In genomic region chr4:109241934-109242333, GRCm38 (mm10) we compare ENCODE assay signal across 8 mouse cellular contexts. TPM values are rescaled to one million over a fixed set of nuclear protein-coding genes. Genes with fewer than 3 reads are reported as not detected.
DNase-seq lines count a peak whose midpoint lies in the region; ATAC-seq and TF ChIP-seq lines count a peak whose summit lies in the region.

No protein-coding gene starts in this region.

- no peaks in the 10 kb centered on the region for H3K9me3 ChIP-seq in neural tube, embryonic 13.5 days
- H3K9me3 ChIP-seq in heart, embryonic 16.5 days (replicated peaks; ENCODE audit: control insufficient read depth, low read length) = no peaks in the 10 kb centered on the region
- no peaks in the 10 kb centered on the region for H3K9me3 ChIP-seq in liver, postnatal 0 days (ENCODE audit: low read length)

- H3K36me3 ChIP-seq in neural tube, embryonic 13.5 days = no peaks in the 10 kb centered on the region
- no peaks in the 10 kb centered on the region for H3K36me3 ChIP-seq in heart, embryonic 16.5 days (ENCODE audit: control insufficient read depth, insufficient read depth)
- H3K36me3 ChIP-seq in testis, adult 2 months (ENCODE audit: control insufficient read depth, insufficient read depth, low read length) = no peaks in the 10 kb centered on the region
- H3K36me3 ChIP-seq in liver, postnatal 0 days (replicated peaks; ENCODE audit: insufficient read depth, low read length) = no peaks in the 10 kb centered on the region

- peak; percentile 52 to 65 for DNase-seq in adrenal gland, adult (ENCODE audit: inconsistent age in 2 of 2, low spot score in 1 of 2)
- DNase-seq in adrenal gland, adult 18-20 months (ENCODE audit: low spot score in 2 of 2) = no peak
- DNase-seq in neural tube, embryonic 10.5 days (ENCODE audit: extremely low spot score, low spot score) = no peak
- no peak for DNase-seq in liver, postnatal 0 days
- DNase-seq in T-cell, adult 2 months (ENCODE audit: low spot score) = no peak

- no peak overlapping the region for H3K9ac ChIP-seq in neural tube, embryonic 13.5 days
- no peak overlapping the region for H3K9ac ChIP-seq in heart, embryonic 16.5 days (ENCODE audit: low read length)
- H3K9ac ChIP-seq in liver, postnatal 0 days (replicated peaks) = no peak overlapping the region

- ATAC-seq in neural tube, embryonic 13.5 days (ENCODE audit: low read depth) = no peak
- 0 out of 2 replicates have a peak, but pooled peaks have one; percentile 49 for ATAC-seq in heart, embryonic 16.5 days (replicated peaks; ENCODE audit: extremely low read depth, insufficient read depth, low FRiP score)
- ATAC-seq in liver, postnatal 0 days = no peak

- H3K27me3 ChIP-seq in neural tube, embryonic 13.5 days = no peaks in the 10 kb centered on the region
- H3K27me3 ChIP-seq in heart, embryonic 16.5 days (ENCODE audit: control insufficient read depth, insufficient read depth, low read length) = no peaks in the 10 kb centered on the region
- no peaks in the 10 kb centered on the region for H3K27me3 ChIP-seq in testis, adult 2 months (ENCODE audit: control insufficient read depth, insufficient read depth, low read length)
- H3K27me3 ChIP-seq in liver, postnatal 0 days (ENCODE audit: insufficient read depth, low read length) = no peaks in the 10 kb centered on the region

- H3K4me2 ChIP-seq in neural tube, embryonic 13.5 days = no peak overlapping the region
- no peak overlapping the region for H3K4me2 ChIP-seq in heart, embryonic 16.5 days (ENCODE audit: low read depth, low read length)
- no peak overlapping the region for H3K4me2 ChIP-seq in liver, postnatal 0 days (ENCODE audit: low read depth, low read length)

- 58% methylated on average over 4 of the region's 4 CpGs for WGBS in neural tube, embryonic 13.5 days
- 27% methylated on average over 4 of the region's 4 CpGs for WGBS in heart, embryonic 16.5 days
- WGBS in liver, postnatal 0 days (ENCODE audit: insufficient replicate concordance) = 79% methylated on average over 4 of the region's 4 CpGs

- TF ChIP-seq CTCF in testis, adult 2 months (IDR thresholded peaks at IDR 0.05; ENCODE audit: control insufficient read depth, insufficient read depth, insufficient replicate concordance, low read depth, low read length) = no peak
- no peak for TF ChIP-seq CTCF in liver, postnatal 0 days (IDR thresholded peaks at IDR 0.05; ENCODE audit: low read depth)

- no peak for TF ChIP-seq EP300 in liver, postnatal 0 days (IDR thresholded peaks at IDR 0.05; ENCODE audit: low read depth)

- H3K27ac ChIP-seq in neural tube, embryonic 13.5 days (replicated peaks) = peak overlapping the region; percentile 56
- 0 out of 2 replicates have a peak overlapping the region, but pooled peaks have one; percentile 14 for H3K27ac ChIP-seq in heart, embryonic 16.5 days (ENCODE audit: low read length)
- peak overlapping the region; percentile 55; the same call in 1 of the 2 replicates for H3K27ac ChIP-seq in testis, adult 2 months (ENCODE audit: control insufficient read depth, insufficient read depth, low read depth, low read length)
- no peak overlapping the region for H3K27ac ChIP-seq in liver, postnatal 0 days (ENCODE audit: low read depth)

- TF ChIP-seq POLR2A in testis, adult 2 months (IDR thresholded peaks at IDR 0.05; ENCODE audit: control insufficient read depth, low read depth, low read length) = no peak

- no peak overlapping the region for H3K4me3 ChIP-seq in neural tube, embryonic 13.5 days
- no peak overlapping the region for H3K4me3 ChIP-seq in heart, embryonic 16.5 days (ENCODE audit: low read length)
- no peak overlapping the region for H3K4me3 ChIP-seq in testis, adult 2 months (ENCODE audit: control insufficient read depth, low read depth, low read length)
- H3K4me3 ChIP-seq in liver, postnatal 0 days (ENCODE audit: low read depth, low read length) = no peak overlapping the region

- peaks cover 38% of the 10 kb centered on the region for H3K4me1 ChIP-seq in neural tube, embryonic 13.5 days (replicated peaks)
- peaks cover 11% of the 10 kb centered on the region for H3K4me1 ChIP-seq in heart, embryonic 16.5 days (ENCODE audit: control insufficient read depth, insufficient read depth, low read length)
- peaks cover 7% of the 10 kb centered on the region for H3K4me1 ChIP-seq in testis, adult 2 months (ENCODE audit: control insufficient read depth, insufficient read depth, low read length)
- no peaks in the 10 kb centered on the region for H3K4me1 ChIP-seq in liver, postnatal 0 days (ENCODE audit: insufficient read depth)

RNA-seq across cellular contexts. Expression of gene Calr4, which starts 7.6 kb away (rescaled TPM):
- total RNA-seq in adrenal gland, adult 18-20 months (2021) = under 1 TPM; 0.64 to 0.80 TPM
- 1.2 and 1.9 TPM in 2 replicates for polyA plus RNA-seq in neural tube, embryonic 13.5 days (2015; fragmentation: Nextera tagmentation; extraction: Ambion mirVana)
- 0.09 TPM in 1 of 2 replicates, not detected in the other for polyA plus RNA-seq in heart, embryonic 16.5 days (2015; fragmentation: Nextera tagmentation; extraction: Ambion mirVana)
- 1.8 and 2.4 TPM in 2 replicates for polyA plus RNA-seq in testis, adult 2 months (2012; rRNA removed)
- not detected in 2 replicates for polyA plus RNA-seq in liver, postnatal 0 days (2015; fragmentation: Nextera tagmentation; extraction: Ambion mirVana)

RNA-seq across cellular contexts. Expression of gene Eps15, which starts 38.1 kb away (rescaled TPM):
- total RNA-seq in adrenal gland, adult 18-20 months (2021) = 10 to 100 TPM; 64.3 to 71.3 TPM
- polyA plus RNA-seq in neural tube, embryonic 13.5 days (2015; fragmentation: Nextera tagmentation; extraction: Ambion mirVana) = 74.4 and 76.8 TPM in 2 replicates
- 30.3 and 31.1 TPM in 2 replicates for polyA plus RNA-seq in heart, embryonic 16.5 days (2015; fragmentation: Nextera tagmentation; extraction: Ambion mirVana)
- 36.4 and 39.4 TPM in 2 replicates for polyA plus RNA-seq in testis, adult 2 months (2012; rRNA removed)
- 20.0 and 21.2 TPM in 2 replicates for polyA plus RNA-seq in liver, postnatal 0 days (2015; fragmentation: Nextera tagmentation; extraction: Ambion mirVana)

RNA-seq across cellular contexts. Expression of gene Osbpl9, which starts 39.9 kb away (rescaled TPM):
- total RNA-seq in adrenal gland, adult 18-20 months (2021) = 100 to 1,000 TPM; 105 to 119 TPM
- polyA plus RNA-seq in neural tube, embryonic 13.5 days (2015; fragmentation: Nextera tagmentation; extraction: Ambion mirVana) = 97.0 and 105 TPM in 2 replicates
- 52.8 and 57.2 TPM in 2 replicates for polyA plus RNA-seq in heart, embryonic 16.5 days (2015; fragmentation: Nextera tagmentation; extraction: Ambion mirVana)
- 90.5 and 100 TPM in 2 replicates for polyA plus RNA-seq in testis, adult 2 months (2012; rRNA removed)
- 28.2 and 29.3 TPM in 2 replicates for polyA plus RNA-seq in liver, postnatal 0 days (2015; fragmentation: Nextera tagmentation; extraction: Ambion mirVana)

Comparison
In these comparisons a context has a peak if more than half of its experiments do, and no peak if none do; other contexts are left out.
1. DNase-seq: peak in adrenal gland, adult (2 of 2); none in adrenal gland, adult 18-20 months (0 of 2), neural tube, embryonic 10.5 days (single experiment), liver, postnatal 0 days (single experiment) and T-cell, adult 2 months (single experiment).